Mouse (Mus musculus): ENCODE data around the gene Fzd4. TPM values are rescaled to one million over a fixed set of nuclear protein-coding genes. Genes with fewer than 3 reads are reported as not detected.

Gene Fzd4
- polyA plus RNA-seq, 1 experiment from 2014 or later, result 4.4 TPM

DNA sequence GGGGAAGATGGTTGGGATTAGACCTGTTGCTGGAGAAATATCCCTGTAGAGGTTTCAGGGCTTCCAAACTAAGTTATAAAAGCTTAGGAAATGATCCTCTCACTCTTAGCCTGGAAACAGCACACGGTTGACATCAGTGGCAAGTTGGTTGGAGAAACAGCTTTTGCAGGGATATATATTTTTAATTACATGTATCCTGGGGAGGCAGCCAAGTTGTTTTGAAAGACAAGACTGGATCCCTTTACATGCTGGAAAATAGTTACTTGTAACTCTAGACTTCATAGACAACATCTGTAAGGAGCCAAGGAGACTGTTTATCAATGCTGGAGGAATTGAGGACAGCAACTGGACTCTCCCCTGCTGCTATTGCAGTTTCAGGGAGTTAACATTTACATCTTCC, 1.9 kb downstream of the Fzd4 start:
- Histone ChIP-seq H3K9me3 (ENCODE audit: control insufficient read depth, low read length) (no peaks in the 10 kb centered on the region), H3K27ac (ENCODE audit: low read depth, low read length) (no peak overlapping the region), H3K27me3 (ENCODE audit: control insufficient read depth, insufficient read depth, low read length) (0 out of 2 replicates have a peak, but pooled peaks cover 6% of the 10 kb centered on the region), H3K4me1 (ENCODE audit: control insufficient read depth, insufficient read depth, low read length) (0 out of 2 replicates have a peak, but pooled peaks cover 4% of the 10 kb centered on the region), H3K4me2 (ENCODE audit: low read depth) (no peak overlapping the region), H3K9ac (ENCODE audit: low read length) (no peak overlapping the region), H3K4me3 (ENCODE audit: low read depth, low read length) (no peak overlapping the region), H3K36me3 (ENCODE audit: control insufficient read depth, insufficient read depth, low read length) (no peaks in the 10 kb centered on the region)
- DNase-seq (ENCODE audit: low spot score) (no peak), ATAC-seq (ENCODE audit: insufficient read depth, low FRiP score, low TSS enrichment) (no peak)
- 51% methylated on average over 1 of the region's 1 CpGs for WGBS

- no peak for ATAC-seq (ENCODE audit: insufficient read depth, low FRiP score, low TSS enrichment)
Measured at GRCm38 (mm10) chr7:89407006-89407940, 3.1 kb downstream of the Fzd4 start.

DNA sequence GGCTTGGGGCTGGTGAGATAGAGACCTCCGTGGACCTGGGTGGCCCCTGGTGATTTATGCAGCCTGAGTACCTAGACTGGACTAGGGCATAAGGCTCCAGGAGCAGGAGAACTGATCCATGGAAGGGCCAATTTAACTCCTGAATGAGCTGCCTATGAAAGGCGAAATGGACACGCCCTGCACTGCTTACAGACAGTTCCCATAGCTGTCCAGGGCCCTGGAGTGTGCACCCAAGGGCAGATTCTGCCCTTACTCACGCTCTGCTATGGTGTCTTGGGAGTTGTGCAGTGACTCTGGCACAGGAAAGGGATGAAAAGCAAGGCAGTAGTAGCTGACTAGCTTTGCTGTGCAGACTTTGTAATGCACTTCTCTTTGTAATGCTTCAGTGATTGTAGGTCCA, 6.1 kb downstream of the Fzd4 start:
- Histone ChIP-seq H3K9ac (ENCODE audit: low read length) (no peak overlapping the region), H3K4me1 (ENCODE audit: control insufficient read depth, insufficient read depth, low read length) (no peaks in the 10 kb centered on the region), H3K27me3 (ENCODE audit: control insufficient read depth, insufficient read depth, low read length) (0 out of 2 replicates have a peak, but pooled peaks cover under 1% of the 10 kb centered on the region), H3K4me2 (ENCODE audit: low read depth) (no peak overlapping the region), H3K27ac (ENCODE audit: low read depth, low read length) (no peak overlapping the region), H3K9me3 (ENCODE audit: control insufficient read depth, low read length) (no peaks in the 10 kb centered on the region), H3K4me3 (ENCODE audit: low read depth, low read length) (no peak overlapping the region), H3K36me3 (ENCODE audit: control insufficient read depth, insufficient read depth, low read length) (no peaks in the 10 kb centered on the region)
- DNase-seq (ENCODE audit: low spot score) (no peak), ATAC-seq (ENCODE audit: insufficient read depth, low FRiP score, low TSS enrichment) (no peak)
- WGBS, result 80% methylated on average over 4 of the region's 4 CpGs

More at GRCm38 (mm10) chr7:89407006-89407940, 3.1 kb downstream of the Fzd4 start:
- Histone ChIP-seq H3K9ac (ENCODE audit: low read length) (no peak overlapping the region), H3K27me3 (ENCODE audit: control insufficient read depth, insufficient read depth, low read length) (0 out of 2 replicates have a peak, but pooled peaks cover 3% of the 10 kb centered on the region), H3K4me3 (ENCODE audit: low read depth, low read length) (no peak overlapping the region), H3K27ac (ENCODE audit: low read depth, low read length) (no peak overlapping the region), H3K36me3 (ENCODE audit: control insufficient read depth, insufficient read depth, low read length) (no peaks in the 10 kb centered on the region), H3K4me2 (ENCODE audit: low read depth) (no peak overlapping the region), H3K9me3 (ENCODE audit: control insufficient read depth, low read length) (no peaks in the 10 kb centered on the region), H3K4me1 (ENCODE audit: control insufficient read depth, insufficient read depth, low read length) (0 out of 2 replicates have a peak, but pooled peaks cover 4% of the 10 kb centered on the region)
- WGBS, result 87% methylated on average over 24 of the region's 24 CpGs
- no peak for DNase-seq (ENCODE audit: low spot score)

GRCm38 (mm10) chr7:89411346-89411745, 7.2 kb downstream of the Fzd4 start:
- Histone ChIP-seq H3K27me3 (ENCODE audit: control insufficient read depth, insufficient read depth, low read length) (no peaks in the 10 kb centered on the region), H3K4me1 (ENCODE audit: control insufficient read depth, insufficient read depth, low read length) (no peaks in the 10 kb centered on the region), H3K9me3 (ENCODE audit: control insufficient read depth, low read length) (no peaks in the 10 kb centered on the region), H3K9ac (ENCODE audit: low read length) (no peak overlapping the region), H3K4me3 (ENCODE audit: low read depth, low read length) (no peak overlapping the region), H3K4me2 (ENCODE audit: low read depth) (no peak overlapping the region), H3K36me3 (ENCODE audit: control insufficient read depth, insufficient read depth, low read length) (no peaks in the 10 kb centered on the region), H3K27ac (ENCODE audit: low read depth, low read length) (no peak overlapping the region)
- DNase-seq (ENCODE audit: low spot score) (no peak), ATAC-seq (ENCODE audit: insufficient read depth, low FRiP score, low TSS enrichment) (no peak)
- 89% methylated on average over 3 of the region's 3 CpGs for WGBS

GRCm38 (mm10) chr7:89412094-89412493, 7.9 kb downstream of the Fzd4 start:
- DNase-seq (ENCODE audit: low spot score), result no peak
- no peak overlapping the region for H3K27ac ChIP-seq (ENCODE audit: low read depth, low read length)
- H3K9ac ChIP-seq (ENCODE audit: low read length), result no peak overlapping the region
- no peak for ATAC-seq (ENCODE audit: insufficient read depth, low FRiP score, low TSS enrichment)
- no peaks in the 10 kb centered on the region for H3K36me3 ChIP-seq (ENCODE audit: control insufficient read depth, insufficient read depth, low read length)
- 80% methylated on average over 7 of the region's 7 CpGs for WGBS
- no peak overlapping the region for H3K4me2 ChIP-seq (ENCODE audit: low read depth)
- H3K9me3 ChIP-seq (ENCODE audit: control insufficient read depth, low read length), result no peaks in the 10 kb centered on the region
- H3K4me1 ChIP-seq (ENCODE audit: control insufficient read depth, insufficient read depth, low read length), result no peaks in the 10 kb centered on the region
- H3K27me3 ChIP-seq (ENCODE audit: control insufficient read depth, insufficient read depth, low read length), result no peaks in the 10 kb centered on the region
- no peak overlapping the region for H3K4me3 ChIP-seq (ENCODE audit: low read depth, low read length)

DNA sequence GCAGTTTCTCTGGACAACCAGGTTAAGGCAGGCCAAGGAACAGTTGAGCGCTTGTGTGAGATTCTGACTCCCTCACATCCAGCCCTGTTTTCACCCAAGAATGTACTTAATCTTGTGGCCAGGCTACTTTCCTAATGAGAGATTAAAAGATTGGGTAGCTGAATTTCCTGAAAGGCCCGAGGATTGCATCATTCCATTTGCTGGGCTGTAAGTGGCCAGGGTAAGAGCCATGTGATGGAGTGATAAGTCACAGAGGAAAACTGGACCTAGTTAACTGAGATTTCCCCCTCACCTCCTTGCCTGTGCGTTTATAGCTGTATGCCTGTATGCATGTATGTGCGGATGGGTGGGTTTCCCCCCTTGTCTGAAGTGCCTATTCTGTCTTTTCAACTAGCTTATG, 11.9 kb downstream of the Fzd4 start:
- no peak for DNase-seq (ENCODE audit: low spot score)
- Histone ChIP-seq H3K9ac (ENCODE audit: low read length) (no peak overlapping the region), H3K27me3 (ENCODE audit: control insufficient read depth, insufficient read depth, low read length) (no peaks in the 10 kb centered on the region), H3K27ac (ENCODE audit: low read depth, low read length) (no peak overlapping the region), H3K4me1 (ENCODE audit: control insufficient read depth, insufficient read depth, low read length) (0 out of 2 replicates have a peak, but pooled peaks cover 4% of the 10 kb centered on the region), H3K4me2 (ENCODE audit: low read depth) (no peak overlapping the region), H3K9me3 (ENCODE audit: control insufficient read depth, low read length) (no peaks in the 10 kb centered on the region), H3K36me3 (ENCODE audit: control insufficient read depth, insufficient read depth, low read length) (no peaks in the 10 kb centered on the region), H3K4me3 (ENCODE audit: low read depth, low read length) (no peak overlapping the region)
- 87% methylated on average over 4 of the region's 4 CpGs for WGBS
- no peak for ATAC-seq (ENCODE audit: insufficient read depth, low FRiP score, low TSS enrichment)

DNA sequence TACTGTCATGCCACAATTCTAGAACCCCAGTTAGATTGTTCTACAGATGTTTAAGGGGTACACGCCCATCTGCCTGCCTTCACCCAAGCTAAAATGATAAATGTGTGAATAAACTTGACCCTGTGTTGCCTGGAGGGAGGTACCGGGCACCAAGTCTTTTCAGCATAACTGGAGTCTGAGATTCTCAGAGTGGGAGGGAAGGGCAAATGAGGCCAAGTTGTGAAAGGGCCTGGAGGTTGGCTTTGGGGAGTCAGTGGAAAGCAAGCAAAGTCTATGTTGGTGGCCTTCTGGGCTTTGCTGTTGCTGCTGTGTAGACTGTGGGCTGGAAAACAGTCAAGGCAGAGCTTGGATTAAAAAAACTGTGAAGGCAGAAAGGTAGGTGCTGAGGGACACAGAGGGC, 13.6 kb downstream of the Fzd4 start:
- no peak for ATAC-seq (ENCODE audit: insufficient read depth, low FRiP score, low TSS enrichment)
- Histone ChIP-seq H3K36me3 (ENCODE audit: control insufficient read depth, insufficient read depth, low read length) (no peaks in the 10 kb centered on the region), H3K4me1 (ENCODE audit: control insufficient read depth, insufficient read depth, low read length) (0 out of 2 replicates have a peak, but pooled peaks cover 4% of the 10 kb centered on the region), H3K27me3 (ENCODE audit: control insufficient read depth, insufficient read depth, low read length) (no peaks in the 10 kb centered on the region), H3K4me2 (ENCODE audit: low read depth) (no peak overlapping the region), H3K4me3 (ENCODE audit: low read depth, low read length) (no peak overlapping the region), H3K9ac (ENCODE audit: low read length) (no peak overlapping the region), H3K9me3 (ENCODE audit: control insufficient read depth, low read length) (no peaks in the 10 kb centered on the region), H3K27ac (ENCODE audit: low read depth, low read length) (no peak overlapping the region)
- WGBS, result 55% methylated on average over 2 of the region's 2 CpGs
- no peak for DNase-seq (ENCODE audit: low spot score)

DNA sequence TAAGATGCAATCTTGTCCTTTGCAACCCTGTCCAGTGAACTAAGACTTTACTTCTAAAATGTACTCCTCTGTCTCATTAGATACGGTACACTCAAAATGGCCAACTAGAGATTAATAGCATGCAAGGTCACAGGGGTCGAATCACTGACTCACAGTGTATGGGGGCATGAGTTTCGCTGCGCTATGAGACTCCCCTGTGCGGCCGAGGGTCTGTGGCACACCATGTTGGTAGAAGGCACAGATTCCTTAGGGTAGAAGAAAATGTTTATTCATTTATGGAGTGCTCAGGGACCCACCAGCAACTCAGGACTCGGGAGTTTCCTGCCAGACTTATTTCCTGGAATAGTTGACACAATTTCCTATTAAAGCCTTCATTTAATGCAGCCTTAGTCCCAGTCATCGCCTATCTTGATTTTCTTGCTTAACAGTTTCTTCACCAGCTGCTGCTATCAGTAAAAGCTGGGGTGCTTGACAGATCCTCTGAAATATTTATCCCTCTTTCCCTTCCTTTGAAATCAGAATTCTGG, 14.0 kb downstream of the Fzd4 start:
- H3K4me3 ChIP-seq (ENCODE audit: low read depth, low read length), result no peak overlapping the region

More for the DNA sequence above, 14.0 kb downstream of the Fzd4 start:
- peaks cover 6% of the 10 kb centered on the region; the same call in 1 of the 2 replicates for H3K4me1 ChIP-seq (ENCODE audit: control insufficient read depth, insufficient read depth, low read length)
- 60% methylated on average over 8 of the region's 8 CpGs for whole genome bisulfite sequencing
- H3K27ac ChIP-seq (ENCODE audit: low read depth, low read length), result no peak overlapping the region
- DNase-seq (ENCODE audit: low spot score), result no peak
- H3K36me3 ChIP-seq (ENCODE audit: control insufficient read depth, insufficient read depth, low read length), result no peaks in the 10 kb centered on the region
- H3K9me3 ChIP-seq (ENCODE audit: control insufficient read depth, low read length), result no peaks in the 10 kb centered on the region
- no peak overlapping the region for H3K9ac ChIP-seq (ENCODE audit: low read length)
- no peak for ATAC-seq (ENCODE audit: insufficient read depth, low FRiP score, low TSS enrichment)
- H3K4me2 ChIP-seq (ENCODE audit: low read depth), result no peak overlapping the region
- H3K27me3 ChIP-seq (ENCODE audit: control insufficient read depth, insufficient read depth, low read length), result no peaks in the 10 kb centered on the region
